Mouse (Mus musculus): ENCODE data around the gene Sec24d. TPM values are rescaled to one million over a fixed set of nuclear protein-coding genes. Genes with fewer than 3 reads are reported as not detected.

The Sec24d gene
- polyA plus RNA-seq (2014; fragmentation: Nextera tagmentation; extraction: Ambion mirVana), result 66.1 and 78.9 TPM in 2 replicates

GRCm38 (mm10) chr3:123266753-123267651 is at the start of gene Sec24d:
Gene Sec24d (plus strand): TSS chr3:123267455.
- 2% methylated on average over 68 of the region's 68 CpGs for WGBS
- no peak for TF ChIP-seq CTCF (IDR thresholded peaks at IDR 0.05; ENCODE audit: low read depth)
- Histone ChIP-seq H3K4me3 (ENCODE audit: low read depth, low read length) (peak within 1 kb of the TSS; percentile 76), H3K9me3 (ENCODE audit: low read depth, low read length) (no peaks in the 10 kb centered on the region), H3K36me3 (ENCODE audit: insufficient read depth) (peaks cover 23% of the 10 kb centered on the region; the same call in 1 of the 2 replicates), H3K27ac (ENCODE audit: low read depth) (peak within 1 kb of the TSS; percentile 78; the same call in 1 of the 2 replicates), H3K4me1 (ENCODE audit: insufficient read depth) (no peaks in the 10 kb centered on the region; the same call in 1 of the 2 replicates), H3K27me3 (ENCODE audit: insufficient read depth, low read length) (no peaks in the 10 kb centered on the region), H3K4me2 (peak within 1 kb of the TSS; percentile 80), H3K9ac (peak within 1 kb of the TSS; percentile 75)
- DNase-seq (peak; percentile 91), ATAC-seq (ENCODE audit: insufficient read depth) (peak; percentile 90)

GRCm38 (mm10) chr3:123218646-123219045 is 48.6 kb upstream of the Sec24d start:
- Histone ChIP-seq H3K36me3 (ENCODE audit: insufficient read depth) (no peaks in the 10 kb centered on the region), H3K4me1 (ENCODE audit: insufficient read depth) (no peaks in the 10 kb centered on the region), H3K27ac (ENCODE audit: low read depth) (no peak overlapping the region), H3K4me2 (no peak overlapping the region), H3K9ac (no peak overlapping the region), H3K9me3 (ENCODE audit: low read depth, low read length) (no peaks in the 10 kb centered on the region), H3K27me3 (ENCODE audit: insufficient read depth, low read length) (no peaks in the 10 kb centered on the region), H3K4me3 (ENCODE audit: low read depth, low read length) (no peak overlapping the region)
- WGBS, result 53% methylated on average over 6 of the region's 6 CpGs
- no peak for TF ChIP-seq CTCF (IDR thresholded peaks at IDR 0.05; ENCODE audit: low read depth)
- ATAC-seq (ENCODE audit: insufficient read depth), result no peak
- DNase-seq, result no peak

GRCm38 (mm10) chr3:123227276-123227675 is 40.0 kb upstream of the Sec24d start:
- Histone ChIP-seq H3K27me3 (ENCODE audit: insufficient read depth, low read length) (no peaks in the 10 kb centered on the region), H3K27ac (ENCODE audit: low read depth) (no peak overlapping the region), H3K4me3 (ENCODE audit: low read depth, low read length) (no peak overlapping the region), H3K4me1 (ENCODE audit: insufficient read depth) (no peaks in the 10 kb centered on the region), H3K9ac (no peak overlapping the region), H3K36me3 (ENCODE audit: insufficient read depth) (no peaks in the 10 kb centered on the region), H3K9me3 (ENCODE audit: low read depth, low read length) (no peaks in the 10 kb centered on the region), H3K4me2 (no peak overlapping the region)
- DNase-seq, result no peak
- 85% methylated on average over 3 of the region's 3 CpGs for WGBS
- no peak for TF ChIP-seq CTCF (IDR thresholded peaks at IDR 0.05; ENCODE audit: low read depth)
- ATAC-seq (ENCODE audit: insufficient read depth), result no peak

GRCm38 (mm10) chr3:123231639-123232038 is 35.6 kb upstream of the Sec24d start:
- no peak overlapping the region for H3K4me3 ChIP-seq (ENCODE audit: low read depth, low read length)
- H3K4me1 ChIP-seq (ENCODE audit: insufficient read depth), result no peaks in the 10 kb centered on the region
- no peak for TF ChIP-seq CTCF (IDR thresholded peaks at IDR 0.05; ENCODE audit: low read depth)
- DNase-seq (no peak), ATAC-seq (ENCODE audit: insufficient read depth) (no peak)
- H3K27me3 ChIP-seq (ENCODE audit: insufficient read depth, low read length), result peaks cover 10% of the 10 kb centered on the region
- WGBS, result 73% methylated on average over 2 of the region's 2 CpGs
- H3K36me3 ChIP-seq (ENCODE audit: insufficient read depth), result no peaks in the 10 kb centered on the region
- H3K9me3 ChIP-seq (ENCODE audit: low read depth, low read length), result no peaks in the 10 kb centered on the region
- H3K27ac ChIP-seq (ENCODE audit: low read depth), result no peak overlapping the region
- no peak overlapping the region for H3K9ac ChIP-seq
- no peak overlapping the region for H3K4me2 ChIP-seq

- DNase-seq (peak; percentile 82), ATAC-seq (ENCODE audit: insufficient read depth) (0 out of 2 replicates have a peak, but pooled peaks have one; percentile 30)
- Histone ChIP-seq H3K36me3 (ENCODE audit: insufficient read depth) (no peaks in the 10 kb centered on the region), H3K27me3 (ENCODE audit: insufficient read depth, low read length) (peaks cover 14% of the 10 kb centered on the region), H3K4me1 (ENCODE audit: insufficient read depth) (no peaks in the 10 kb centered on the region), H3K4me3 (ENCODE audit: low read depth, low read length) (peak overlapping the region; percentile 12; the same call in 1 of the 2 replicates), H3K4me2 (peak overlapping the region; percentile 21; the same call in 1 of the 2 replicates), H3K27ac (ENCODE audit: low read depth) (no peak overlapping the region), H3K9ac (no peak overlapping the region), H3K9me3 (ENCODE audit: low read depth, low read length) (no peaks in the 10 kb centered on the region)
- peak; percentile 65 for TF ChIP-seq CTCF (IDR thresholded peaks at IDR 0.05; ENCODE audit: low read depth)
- WGBS, result 34% methylated on average over 16 of the region's 16 CpGs
Measured at GRCm38 (mm10) chr3:123234191-123234836, 32.9 kb upstream of the Sec24d start.

GRCm38 (mm10) chr3:123235495-123235894 is 31.8 kb upstream of the Sec24d start:
- H3K4me3 ChIP-seq (ENCODE audit: low read depth, low read length), result peak overlapping the region; percentile 42
- H3K27ac ChIP-seq (ENCODE audit: low read depth), result peak overlapping the region; percentile 30; the same call in 1 of the 2 replicates
- H3K9ac ChIP-seq, result peak overlapping the region; percentile 54
- H3K36me3 ChIP-seq (ENCODE audit: insufficient read depth), result no peaks in the 10 kb centered on the region
- peaks cover 14% of the 10 kb centered on the region for H3K27me3 ChIP-seq (ENCODE audit: insufficient read depth, low read length)
- H3K4me1 ChIP-seq (ENCODE audit: insufficient read depth), result no peaks in the 10 kb centered on the region
- no peak for TF ChIP-seq CTCF (IDR thresholded peaks at IDR 0.05; ENCODE audit: low read depth)
- ATAC-seq (ENCODE audit: insufficient read depth) (no peak), DNase-seq (no peak)
- WGBS, result 29% methylated on average over 7 of the region's 7 CpGs
- no peaks in the 10 kb centered on the region for H3K9me3 ChIP-seq (ENCODE audit: low read depth, low read length)
- peak overlapping the region; percentile 74 for H3K4me2 ChIP-seq

- DNase-seq, result peak; percentile 76
- under 1% methylated on average over 20 of the region's 20 CpGs for WGBS
- no peaks in the 10 kb centered on the region for H3K4me1 ChIP-seq (ENCODE audit: insufficient read depth)
Measured at GRCm38 (mm10) chr3:123235921-123236320, 31.3 kb upstream of the Sec24d start, which contains the start of gene Synpo2. Gene Synpo2 (minus strand): TSS chr3:123236149.

More at GRCm38 (mm10) chr3:123235921-123236320, 31.3 kb upstream of the Sec24d start, which contains the start of gene Synpo2:
- Histone ChIP-seq H3K4me2 (peak within 1 kb of the TSS; percentile 74), H3K36me3 (ENCODE audit: insufficient read depth) (no peaks in the 10 kb centered on the region), H3K9ac (peak within 1 kb of the TSS; percentile 54), H3K9me3 (ENCODE audit: low read depth, low read length) (no peaks in the 10 kb centered on the region), H3K27me3 (ENCODE audit: insufficient read depth, low read length) (peaks cover 14% of the 10 kb centered on the region), H3K27ac (ENCODE audit: low read depth) (peak within 1 kb of the TSS; percentile 30; the same call in 1 of the 2 replicates), H3K4me3 (ENCODE audit: low read depth, low read length) (peak within 1 kb of the TSS; percentile 42)
- no peak for TF ChIP-seq CTCF (IDR thresholded peaks at IDR 0.05; ENCODE audit: low read depth)
- ATAC-seq (ENCODE audit: insufficient read depth), result peak; percentile 76
